Mouse (Mus musculus): ENCODE measurements around the gene Fuk. TPM values are rescaled to one million over a fixed set of nuclear protein-coding genes. Genes with fewer than 3 reads are reported as not detected.

The Fuk gene
- polyA plus RNA-seq, 1 experiment from 2014 or later: 5.5 TPM

- under 1% methylated on average over 53 of the region's 53 CpGs for WGBS
- H3K4me3 ChIP-seq (ENCODE audit: low read depth, low read length): peak within 1 kb of the TSS; percentile 93
- no peaks in the 10 kb centered on the region for H3K9me3 ChIP-seq (replicated peaks; ENCODE audit: control insufficient read depth, low read length)
- H3K27ac ChIP-seq (ENCODE audit: low read depth, low read length): peak within 1 kb of the TSS; percentile 88
- peaks cover 7% of the 10 kb centered on the region; the same call in 1 of the 2 replicates for H3K4me1 ChIP-seq (ENCODE audit: control insufficient read depth, insufficient read depth, low read length)
- DNase-seq (ENCODE audit: low spot score) (peak; percentile 93), ATAC-seq (peak; percentile 91)
- H3K36me3 ChIP-seq (ENCODE audit: control insufficient read depth, insufficient read depth, low read length): peaks cover 47% of the 10 kb centered on the region
- no peaks in the 10 kb centered on the region for H3K27me3 ChIP-seq (replicated peaks; ENCODE audit: control insufficient read depth, insufficient read depth, low read length)
- peak within 1 kb of the TSS; percentile 95 for H3K9ac ChIP-seq (ENCODE audit: low read length)
- H3K4me2 ChIP-seq (ENCODE audit: low read length): peak within 1 kb of the TSS; percentile 72
These were observed 55.7 kb downstream of the Fuk start, which contains the start of the genes Cog4 and Sf3b3 for GRCm38 (mm10) chr8:110846405-110847170. Gene Cog4 (plus strand): TSS chr8:110846600. Gene Sf3b3 (minus strand): TSS chr8:110846787.

GRCm38 (mm10) chr8:110845821-110846404 lies 56.4 kb downstream of the Fuk start:
- Histone ChIP-seq H3K9me3 (replicated peaks; ENCODE audit: control insufficient read depth, low read length) (no peaks in the 10 kb centered on the region), H3K27ac (ENCODE audit: low read depth, low read length) (peak overlapping the region; percentile 88; the same call in 1 of the 2 replicates), H3K27me3 (replicated peaks; ENCODE audit: control insufficient read depth, insufficient read depth, low read length) (no peaks in the 10 kb centered on the region), H3K4me2 (ENCODE audit: low read length) (peak overlapping the region; percentile 72), H3K9ac (ENCODE audit: low read length) (peak overlapping the region; percentile 95), H3K36me3 (ENCODE audit: control insufficient read depth, insufficient read depth, low read length) (peaks cover 47% of the 10 kb centered on the region), H3K4me1 (ENCODE audit: control insufficient read depth, insufficient read depth, low read length) (peaks cover 7% of the 10 kb centered on the region; the same call in 1 of the 2 replicates), H3K4me3 (ENCODE audit: low read depth, low read length) (peak overlapping the region; percentile 93)
- DNase-seq (ENCODE audit: low spot score) (no peak), ATAC-seq (no peak)
- WGBS: 12% methylated on average over 17 of the region's 17 CpGs

- Histone ChIP-seq H3K4me1 (ENCODE audit: control insufficient read depth, insufficient read depth, low read length) (peaks cover 7% of the 10 kb centered on the region; the same call in 1 of the 2 replicates), H3K36me3 (ENCODE audit: control insufficient read depth, insufficient read depth, low read length) (peaks cover 47% of the 10 kb centered on the region), H3K9me3 (replicated peaks; ENCODE audit: control insufficient read depth, low read length) (no peaks in the 10 kb centered on the region), H3K27me3 (replicated peaks; ENCODE audit: control insufficient read depth, insufficient read depth, low read length) (no peaks in the 10 kb centered on the region), H3K4me3 (ENCODE audit: low read depth, low read length) (no peak overlapping the region), H3K9ac (ENCODE audit: low read length) (no peak overlapping the region), H3K27ac (ENCODE audit: low read depth, low read length) (no peak overlapping the region), H3K4me2 (ENCODE audit: low read length) (peak overlapping the region; percentile 72; the same call in 1 of the 2 replicates)
- ATAC-seq (no peak), DNase-seq (ENCODE audit: low spot score) (no peak)
- 82% methylated on average over 3 of the region's 3 CpGs for WGBS
These were observed 57.3 kb downstream of the Fuk start for GRCm38 (mm10) chr8:110844941-110845340.

GRCm38 (mm10) chr8:110843207-110843606 lies 59.1 kb downstream of the Fuk start:
- Histone ChIP-seq H3K4me2 (ENCODE audit: low read length) (no peak overlapping the region), H3K9ac (ENCODE audit: low read length) (no peak overlapping the region), H3K4me1 (ENCODE audit: control insufficient read depth, insufficient read depth, low read length) (peaks cover 7% of the 10 kb centered on the region; the same call in 1 of the 2 replicates), H3K4me3 (ENCODE audit: low read depth, low read length) (no peak overlapping the region), H3K27ac (ENCODE audit: low read depth, low read length) (no peak overlapping the region), H3K9me3 (replicated peaks; ENCODE audit: control insufficient read depth, low read length) (no peaks in the 10 kb centered on the region), H3K36me3 (ENCODE audit: control insufficient read depth, insufficient read depth, low read length) (peaks cover 62% of the 10 kb centered on the region), H3K27me3 (replicated peaks; ENCODE audit: control insufficient read depth, insufficient read depth, low read length) (no peaks in the 10 kb centered on the region)
- DNase-seq (ENCODE audit: low spot score) (no peak), ATAC-seq (no peak)
- 89% methylated on average over 5 of the region's 5 CpGs for WGBS

GRCm38 (mm10) chr8:110842012-110842574 lies 60.2 kb downstream of the Fuk start:
- DNase-seq (ENCODE audit: low spot score): peak; percentile 9
- H3K9ac ChIP-seq (ENCODE audit: low read length): no peak overlapping the region
- H3K4me2 ChIP-seq (ENCODE audit: low read length): no peak overlapping the region
- WGBS: 91% methylated on average over 3 of the region's 3 CpGs
- no peak overlapping the region for H3K27ac ChIP-seq (ENCODE audit: low read depth, low read length)
- H3K4me1 ChIP-seq (ENCODE audit: control insufficient read depth, insufficient read depth, low read length): no peaks in the 10 kb centered on the region; the same call in 1 of the 2 replicates
- no peaks in the 10 kb centered on the region for H3K27me3 ChIP-seq (replicated peaks; ENCODE audit: control insufficient read depth, insufficient read depth, low read length)
- no peak for ATAC-seq
- H3K9me3 ChIP-seq (replicated peaks; ENCODE audit: control insufficient read depth, low read length): no peaks in the 10 kb centered on the region
- H3K36me3 ChIP-seq (ENCODE audit: control insufficient read depth, insufficient read depth, low read length): peaks cover 73% of the 10 kb centered on the region
- H3K4me3 ChIP-seq (ENCODE audit: low read depth, low read length): no peak overlapping the region

Other genes with a start within 250 kb of the Fuk start
- gene Mtss1l, start 181.0 kb downstream of the Fuk start, polyA plus RNA-seq (2014; fragmentation: Nextera tagmentation; extraction: Ambion mirVana): 16.5 and 20.1 TPM in 2 replicates
- 2.2 and 4.2 TPM in 2 replicates for gene Il34, start 96.6 kb downstream of the Fuk start, polyA plus RNA-seq (2014; fragmentation: Nextera tagmentation; extraction: Ambion mirVana)
- 56.1 and 61.5 TPM in 2 replicates for gene Cog4, start 55.9 kb downstream of the Fuk start, polyA plus RNA-seq (2014; fragmentation: Nextera tagmentation; extraction: Ambion mirVana)
- 98.5 and 111 TPM in 2 replicates for gene Sf3b3, start 55.7 kb downstream of the Fuk start, polyA plus RNA-seq (2014; fragmentation: Nextera tagmentation; extraction: Ambion mirVana)
- 12.5 and 16.1 TPM in 2 replicates for gene St3gal2, start 17.4 kb upstream of the Fuk start, polyA plus RNA-seq (2014; fragmentation: Nextera tagmentation; extraction: Ambion mirVana)
- gene Ddx19a, start 95.3 kb upstream of the Fuk start, polyA plus RNA-seq (2014; fragmentation: Nextera tagmentation; extraction: Ambion mirVana): 15.8 and 16.7 TPM in 2 replicates
- gene Ddx19b, start 129.3 kb upstream of the Fuk start, polyA plus RNA-seq (2014; fragmentation: Nextera tagmentation; extraction: Ambion mirVana): 7.0 and 7.2 TPM in 2 replicates
- 61.8 and 64.7 TPM in 2 replicates for gene Aars, start 130.7 kb upstream of the Fuk start, polyA plus RNA-seq (2014; fragmentation: Nextera tagmentation; extraction: Ambion mirVana)
- gene Exosc6, start 153.9 kb upstream of the Fuk start, polyA plus RNA-seq (2014; fragmentation: Nextera tagmentation; extraction: Ambion mirVana): not detected in 2 replicates
- 0.42 and 0.61 TPM in 2 replicates for gene Clec18a, start 189.9 kb upstream of the Fuk start, polyA plus RNA-seq (2014; fragmentation: Nextera tagmentation; extraction: Ambion mirVana)
- gene Pdpr, start 192.1 kb upstream of the Fuk start, polyA plus RNA-seq (2014; fragmentation: Nextera tagmentation; extraction: Ambion mirVana): 6.7 and 7.7 TPM in 2 replicates